Mouse (Mus musculus) embryonic facial prominence, embryonic 15.5 days (tissue): ENCODE data around the gene Ccr1. TPM values are rescaled to one million over a fixed set of nuclear protein-coding genes. Genes with fewer than 3 reads are reported as not detected.
"Not testable (repeated sequence)": the region's sequence is repeated elsewhere in the genome, so short reads cannot be mapped to it uniquely, and the experiment has no call there.

Source experiments
- ATAC-seq: fragments of 200-750 bp; cut with Nextera tagmentation; 2 replicates; pipeline ENCODE4 v1.8.0; 2017; ENCODE audit warnings: low read depth, moderate TSS enrichment; ENCODE audit not compliant: insufficient number of reproducible peaks, low FRiP score, low TSS enrichment
- H3K27ac ChIP-seq: fragments of 300-500 bp; sonication (generic); replicated peaks from 2 replicates; pipeline ENCODE4 v1.5.1; 2015; ENCODE audit warnings: mild to moderate bottlenecking, inconsistent platforms
- H3K27me3 ChIP-seq: fragments of 300-500 bp; sonication (generic); 2 replicates; pipeline ENCODE4 v1.6.1; 2015; ENCODE audit warnings: inconsistent platforms
- H3K36me3 ChIP-seq: fragments of 300-500 bp; sonication (generic); 2 replicates; pipeline ENCODE4 v1.6.1; 2015; ENCODE audit warnings: mild to moderate bottlenecking, inconsistent platforms
- H3K4me1 ChIP-seq: fragments of 300-500 bp; sonication (generic); 2 replicates; pipeline ENCODE4 v1.6.1; 2015; ENCODE audit warnings: inconsistent platforms
- H3K4me2 ChIP-seq: fragments of 300-500 bp; sonication (generic); replicated peaks from 2 replicates; pipeline ENCODE4 v1.6.1; 2015; ENCODE audit warnings: mild to moderate bottlenecking, inconsistent platforms
- H3K4me3 ChIP-seq: fragments of 300-500 bp; sonication (generic); replicated peaks from 2 replicates; pipeline ENCODE4 v1.5.1; 2015; ENCODE audit warnings: mild to moderate bottlenecking, inconsistent platforms
- H3K9ac ChIP-seq: fragments of 300-500 bp; sonication (generic); 2 replicates; pipeline ENCODE4 v1.6.1; 2015; ENCODE audit warnings: inconsistent platforms
- H3K9me3 ChIP-seq: fragments of 300-500 bp; sonication (generic); replicated peaks from 2 replicates; pipeline ENCODE4 v1.6.1; 2016; ENCODE audit warnings: inconsistent platforms
- WGBS: fragments of 180-500 bp; shearing (Covaris S2); methylation state at CpG from one replicate; pipeline ENCODE4 v1.1.7; 2015; 5-methylcytosine and 5-hydroxymethylcytosine counted together
- polyA plus RNA-seq: library from polyadenylated mRNA; unstranded; fragments of >200 nt; fragmentation: Nextera tagmentation; extraction: Ambion mirVana; gene quantifications from 2 replicates; pipeline ENCODE4 v1.2.1, GENCODE M21; 2015

Ccr1 gene
- polyA plus RNA-seq, 1 experiment from 2014 or later: 5.4 TPM

DNA sequence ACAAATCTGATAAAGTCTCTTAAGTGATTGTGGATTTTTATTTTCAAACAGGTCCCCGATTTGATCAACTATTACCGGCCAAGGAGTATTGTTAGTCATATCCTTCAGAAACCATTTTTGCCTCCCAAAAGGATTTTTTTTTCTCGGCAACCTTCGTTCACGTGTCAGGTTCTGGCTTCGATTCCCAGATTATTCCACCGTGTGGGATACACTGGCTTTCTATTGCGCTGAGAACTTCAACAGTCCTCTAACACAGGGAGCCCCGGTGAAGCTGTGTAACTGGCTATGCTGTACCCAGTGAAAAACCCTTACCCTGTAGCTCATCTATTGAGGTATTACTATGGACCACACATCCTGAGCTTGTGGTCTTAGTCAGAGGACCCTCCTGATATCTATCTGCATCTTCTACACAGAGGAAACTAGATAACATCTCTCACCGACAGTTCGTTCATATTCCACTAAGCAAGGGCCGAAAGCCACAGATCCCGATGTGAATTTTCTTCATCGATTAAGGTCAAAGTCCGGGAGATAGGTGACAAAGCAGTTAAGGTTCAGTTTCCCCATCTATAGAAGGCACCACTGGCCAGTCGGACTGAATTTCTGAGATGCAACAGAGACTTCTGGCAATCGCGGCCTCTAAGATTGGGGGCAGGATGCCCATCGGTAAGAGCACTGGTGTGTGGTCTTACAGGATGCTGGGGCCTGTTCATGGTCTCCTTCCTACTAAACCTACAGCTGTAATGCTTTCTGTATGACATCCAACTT, 35.4 kb downstream of the Ccr1 start:
- Histone ChIP-seq H3K36me3 (no peaks in the 10 kb centered on the region), H3K4me1 (peaks cover under 1% of the 10 kb centered on the region; the same call in 1 of the 2 replicates), H3K4me2 (no peak overlapping the region), H3K9me3 (no peaks in the 10 kb centered on the region), H3K27me3 (no peaks in the 10 kb centered on the region), H3K27ac (no peak overlapping the region), H3K9ac (no peak overlapping the region), H3K4me3 (no peak overlapping the region)
- WGBS: 87% methylated on average over 19 of the region's 19 CpGs
- no peak for ATAC-seq

DNA sequence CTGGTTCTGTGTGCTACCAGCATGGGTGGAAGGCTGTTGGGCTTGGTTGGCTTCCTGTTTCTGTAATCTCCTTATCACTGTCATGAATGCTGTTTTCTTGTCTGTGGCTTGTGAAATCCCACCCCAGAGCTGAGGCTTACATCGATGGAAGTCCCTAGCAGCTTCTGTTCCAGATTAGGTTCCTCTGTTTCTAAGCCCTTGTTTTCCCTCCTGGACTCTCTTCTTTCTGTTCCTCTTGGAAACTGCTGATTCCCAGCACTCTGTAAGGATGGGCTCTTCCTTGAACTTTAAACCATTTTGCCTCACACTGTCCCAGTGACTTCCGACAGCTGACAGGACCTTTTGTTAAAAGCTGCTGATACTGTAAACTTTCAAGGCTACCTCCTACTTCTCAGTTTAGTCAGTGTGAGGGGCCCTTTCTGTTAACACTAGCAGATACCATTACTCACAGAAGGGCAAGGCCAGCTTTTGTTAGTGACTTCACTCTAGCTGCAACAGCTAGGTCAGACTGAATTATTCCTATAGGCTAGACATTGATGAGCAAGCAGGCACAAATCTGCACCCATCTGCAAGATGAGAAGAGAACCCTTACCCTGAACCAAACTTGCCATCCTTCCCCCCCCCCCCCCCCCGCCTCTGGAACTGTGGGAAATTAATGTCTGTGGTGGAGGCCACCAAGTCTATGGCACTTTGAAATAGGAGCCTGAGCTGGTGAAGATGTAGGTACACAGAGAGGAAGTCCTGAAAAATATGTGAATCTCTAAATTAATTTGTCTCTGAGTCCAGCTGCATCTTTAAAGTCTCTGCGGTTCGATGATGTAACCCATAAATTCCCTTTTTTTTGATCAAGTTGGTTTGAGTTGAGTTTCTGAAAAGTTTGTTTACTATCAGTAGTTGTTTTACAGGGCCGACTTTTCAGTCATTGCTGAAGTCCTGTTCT, 36.5 kb downstream of the Ccr1 start:
- Histone ChIP-seq H3K27me3 (no peaks in the 10 kb centered on the region), H3K4me2 (no peak overlapping the region), H3K36me3 (no peaks in the 10 kb centered on the region), H3K4me3 (no peak overlapping the region), H3K4me1 (peaks cover 8% of the 10 kb centered on the region), H3K9me3 (no peaks in the 10 kb centered on the region), H3K9ac (no peak overlapping the region), H3K27ac (no peak overlapping the region)
- WGBS: 56% methylated on average over 6 of the region's 6 CpGs
- no peak for ATAC-seq

DNA sequence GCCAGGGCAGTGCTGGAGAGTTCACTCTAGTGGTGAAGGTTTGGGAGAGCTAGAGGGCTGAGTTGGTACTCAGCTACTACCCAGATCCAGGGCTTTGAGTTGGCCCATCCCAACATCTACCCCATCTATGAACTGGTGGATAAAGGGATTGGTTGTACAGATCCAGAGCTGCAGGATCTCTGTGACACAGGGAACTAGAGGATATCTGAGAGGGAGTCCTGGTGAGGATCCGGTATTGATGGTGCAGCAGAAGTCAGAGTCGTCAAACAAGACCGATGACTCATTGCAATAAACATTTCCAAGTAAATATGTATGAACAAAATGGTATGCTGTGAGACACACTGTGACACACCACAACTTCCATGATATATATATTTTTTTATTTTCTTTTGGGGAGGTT, 37.6 kb downstream of the Ccr1 start:
- peaks cover 8% of the 10 kb centered on the region for H3K4me1 ChIP-seq
- no peak overlapping the region for H3K4me2 ChIP-seq
- no peaks in the 10 kb centered on the region for H3K27me3 ChIP-seq
- H3K4me3 ChIP-seq: no peak overlapping the region
- no peaks in the 10 kb centered on the region for H3K9me3 ChIP-seq
- H3K9ac ChIP-seq: no peak overlapping the region
- no peaks in the 10 kb centered on the region for H3K36me3 ChIP-seq
- H3K27ac ChIP-seq: no peak overlapping the region
- no peak for ATAC-seq
- 83% methylated on average over 3 of the region's 3 CpGs for WGBS

DNA sequence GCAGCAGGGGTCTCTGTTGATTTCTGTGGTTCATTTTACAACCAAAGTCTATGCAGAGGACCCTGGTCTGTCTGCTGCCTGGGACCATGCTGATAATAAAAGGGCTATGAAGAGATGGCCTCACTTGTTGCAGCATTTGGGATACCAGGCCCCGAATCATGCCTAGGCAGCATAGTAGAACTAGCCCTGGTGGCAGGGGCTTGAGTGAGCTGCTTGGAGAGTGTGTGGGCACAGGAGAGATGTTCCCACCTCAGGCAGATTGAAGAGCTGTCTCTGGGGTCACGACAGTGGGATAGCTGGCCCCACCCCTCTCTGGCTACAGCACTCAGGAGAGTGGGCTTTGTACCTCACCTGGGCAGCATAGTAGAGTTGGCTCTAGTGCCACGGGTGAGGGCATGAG, 38.0 kb downstream of the Ccr1 start:
- ATAC-seq: no peak
- Histone ChIP-seq H3K4me2 (no peak overlapping the region), H3K36me3 (no peaks in the 10 kb centered on the region), H3K4me3 (no peak overlapping the region), H3K9ac (no peak overlapping the region), H3K4me1 (peaks cover 12% of the 10 kb centered on the region), H3K27me3 (no peaks in the 10 kb centered on the region), H3K27ac (no peak overlapping the region), H3K9me3 (no peaks in the 10 kb centered on the region)
- 72% methylated on average over 3 of the region's 3 CpGs for WGBS

DNA sequence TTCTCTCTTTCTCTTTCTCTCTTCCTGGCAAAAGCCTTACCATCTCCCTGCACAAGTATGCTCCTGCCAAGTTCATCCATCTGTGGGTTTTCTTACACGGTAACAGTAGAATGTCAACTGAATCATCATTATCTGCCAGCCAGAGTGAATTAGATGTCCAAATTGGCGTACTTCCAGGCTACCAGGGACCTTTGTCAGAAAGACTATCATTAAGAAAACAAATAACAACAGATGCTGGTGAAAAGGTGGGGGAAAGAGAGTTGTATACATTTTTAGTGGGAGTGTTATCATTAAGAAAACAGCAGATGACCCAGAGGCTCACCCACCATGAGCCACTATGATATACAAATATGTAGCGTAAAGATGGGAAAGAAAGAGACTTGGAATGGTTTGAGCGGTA, 38.6 kb downstream of the Ccr1 start:
- ATAC-seq: no peak
- H3K36me3 ChIP-seq: no peaks in the 10 kb centered on the region
- WGBS: 71% methylated on average over 4 of the region's 4 CpGs
- H3K4me3 ChIP-seq: no peak overlapping the region
- H3K27me3 ChIP-seq: no peaks in the 10 kb centered on the region
- H3K27ac ChIP-seq: no peak overlapping the region
- no peaks in the 10 kb centered on the region for H3K9me3 ChIP-seq
- no peak overlapping the region for H3K9ac ChIP-seq
- H3K4me2 ChIP-seq: no peak overlapping the region
- H3K4me1 ChIP-seq: peaks cover 14% of the 10 kb centered on the region

DNA sequence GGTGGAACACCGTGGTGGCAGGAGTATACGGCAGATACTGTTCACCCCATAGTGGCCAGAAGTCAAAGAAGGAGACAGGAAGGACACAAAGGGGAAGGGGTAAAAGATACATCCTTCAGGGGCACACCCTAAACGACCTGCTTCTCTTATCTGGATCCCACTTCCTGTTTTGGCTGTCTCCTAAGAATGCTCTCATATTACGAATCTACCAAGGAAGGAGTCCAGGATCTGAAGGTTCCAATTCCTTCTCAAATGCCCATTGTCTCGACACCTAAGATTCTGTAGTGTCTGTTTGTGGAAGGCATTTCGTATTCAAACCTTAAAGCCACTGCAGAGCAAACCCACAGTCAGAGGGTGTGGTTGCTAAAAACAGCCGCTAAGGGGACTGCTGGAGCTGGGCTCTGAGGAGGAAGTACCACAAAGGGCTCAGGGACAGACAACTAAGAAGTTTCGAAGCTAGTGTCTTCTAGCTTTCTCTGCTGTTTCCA, 39.7 kb downstream of the Ccr1 start:
- 34% methylated on average over 8 of the region's 8 CpGs for WGBS
- H3K4me2 ChIP-seq: no peak overlapping the region
- H3K27me3 ChIP-seq: no peaks in the 10 kb centered on the region
- no peaks in the 10 kb centered on the region for H3K9me3 ChIP-seq
- H3K27ac ChIP-seq: no peak overlapping the region
- H3K4me1 ChIP-seq: peaks cover 14% of the 10 kb centered on the region
- ATAC-seq: no peak
- no peak overlapping the region for H3K4me3 ChIP-seq
- H3K36me3 ChIP-seq: no peaks in the 10 kb centered on the region
- no peak overlapping the region for H3K9ac ChIP-seq

DNA sequence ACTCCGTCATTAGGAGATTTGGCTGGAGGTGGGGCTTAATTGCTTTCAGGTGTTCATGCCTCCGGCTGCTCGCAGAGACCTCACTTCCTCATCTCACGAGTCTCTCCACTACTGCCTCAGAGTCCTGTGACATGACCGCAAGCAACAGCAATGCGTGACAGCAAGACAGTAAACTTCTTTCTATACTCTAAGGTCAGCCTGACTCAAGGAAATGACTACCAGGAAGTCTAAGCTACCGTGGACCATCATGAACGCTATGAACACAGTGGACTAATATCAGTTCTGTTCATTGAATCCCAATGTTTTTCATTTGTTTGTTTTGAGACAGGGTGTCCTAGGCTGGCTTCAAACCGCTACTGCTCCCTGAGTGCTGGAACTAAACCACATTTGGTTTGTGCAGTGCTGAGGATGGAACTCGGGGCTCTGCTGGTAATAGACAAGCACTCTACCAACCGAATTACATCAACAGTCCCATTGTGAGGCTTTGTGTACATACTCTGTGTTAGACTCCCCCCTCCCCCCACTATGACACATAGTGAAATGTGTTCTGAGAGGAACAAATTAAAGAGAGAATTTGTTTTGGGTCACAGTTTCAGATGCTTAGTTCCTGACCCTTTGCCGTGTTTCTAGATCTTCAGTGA, 40.3 kb downstream of the Ccr1 start:
- Histone ChIP-seq H3K27ac (no peak overlapping the region), H3K4me1 (peaks cover 19% of the 10 kb centered on the region), H3K36me3 (no peaks in the 10 kb centered on the region), H3K4me2 (no peak overlapping the region), H3K9me3 (no peaks in the 10 kb centered on the region), H3K4me3 (no peak overlapping the region), H3K27me3 (no peaks in the 10 kb centered on the region), H3K9ac (no peak overlapping the region)
- ATAC-seq: no peak
- 36% methylated on average over 12 of the region's 12 CpGs for WGBS

DNA sequence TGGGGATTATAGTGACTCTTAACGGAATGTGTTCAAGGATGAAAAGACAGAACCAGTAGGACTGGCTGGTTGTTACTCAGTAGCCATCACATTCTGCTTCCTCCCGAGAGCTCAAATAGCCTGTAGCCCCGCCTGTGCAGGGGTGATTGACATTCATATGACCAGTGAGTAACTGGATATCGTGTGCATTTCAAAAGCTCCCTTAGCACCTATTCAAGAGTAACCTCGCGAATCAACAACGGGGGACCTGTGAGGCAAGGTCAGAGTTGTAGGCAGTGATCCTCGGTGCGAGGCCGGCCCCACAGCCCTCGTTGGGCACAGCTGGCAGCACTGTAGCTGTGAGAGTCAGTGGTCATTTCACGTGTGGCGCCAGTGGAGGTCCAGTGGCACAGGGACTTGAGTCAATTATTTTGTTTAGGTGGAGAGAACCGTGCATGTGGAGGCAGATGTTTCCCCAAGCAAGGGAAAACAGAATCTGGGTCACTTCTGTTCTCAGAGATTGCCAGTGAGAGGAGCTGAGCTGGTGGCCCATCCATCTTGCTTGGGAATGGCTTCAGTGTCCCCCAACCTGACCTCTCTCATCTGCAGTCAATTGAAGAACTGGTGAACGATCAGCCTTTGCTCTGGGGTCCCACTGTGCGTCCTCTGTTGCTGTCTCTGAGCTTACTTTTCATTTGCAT, 41.1 kb downstream of the Ccr1 start:
- Histone ChIP-seq H3K9me3 (no peaks in the 10 kb centered on the region), H3K27ac (no peak overlapping the region), H3K4me3 (no peak overlapping the region), H3K4me1 (peaks cover 23% of the 10 kb centered on the region), H3K4me2 (no peak overlapping the region), H3K27me3 (no peaks in the 10 kb centered on the region), H3K36me3 (no peaks in the 10 kb centered on the region), H3K9ac (no peak overlapping the region)
- no peak for ATAC-seq
- WGBS: 34% methylated on average over 16 of the region's 16 CpGs

DNA sequence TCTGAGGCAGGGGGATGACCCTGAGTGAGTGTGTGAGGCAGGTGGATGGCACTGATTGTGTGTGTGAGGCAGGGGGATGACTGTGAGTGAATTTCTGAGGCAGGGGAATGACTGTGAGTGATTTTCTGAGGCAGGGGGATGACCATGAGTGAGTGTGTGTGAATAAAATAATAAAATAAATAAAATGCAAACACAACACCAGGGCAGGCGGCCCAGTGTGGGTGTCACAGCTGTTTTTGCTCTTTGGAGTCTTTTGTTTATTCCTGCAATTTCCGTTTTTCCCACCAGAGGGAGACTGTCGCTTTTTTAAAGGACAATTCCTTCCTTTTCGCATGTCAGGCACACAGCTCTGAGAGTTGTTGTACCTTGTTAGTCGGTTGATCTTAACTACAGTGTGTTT, 42.5 kb downstream of the Ccr1 start:
- Histone ChIP-seq H3K4me1 (peaks cover 23% of the 10 kb centered on the region), H3K4me2 (peak overlapping the region; percentile 86), H3K4me3 (peak overlapping the region; percentile 60; the same call in 1 of the 2 replicates)
- H3K27ac ChIP-seq, H3K36me3 ChIP-seq, H3K27me3 ChIP-seq, ATAC-seq, H3K9ac ChIP-seq, H3K9me3 ChIP-seq: not testable (repeated sequence)
- 5% methylated on average over 5 of the region's 5 CpGs for WGBS

DNA sequence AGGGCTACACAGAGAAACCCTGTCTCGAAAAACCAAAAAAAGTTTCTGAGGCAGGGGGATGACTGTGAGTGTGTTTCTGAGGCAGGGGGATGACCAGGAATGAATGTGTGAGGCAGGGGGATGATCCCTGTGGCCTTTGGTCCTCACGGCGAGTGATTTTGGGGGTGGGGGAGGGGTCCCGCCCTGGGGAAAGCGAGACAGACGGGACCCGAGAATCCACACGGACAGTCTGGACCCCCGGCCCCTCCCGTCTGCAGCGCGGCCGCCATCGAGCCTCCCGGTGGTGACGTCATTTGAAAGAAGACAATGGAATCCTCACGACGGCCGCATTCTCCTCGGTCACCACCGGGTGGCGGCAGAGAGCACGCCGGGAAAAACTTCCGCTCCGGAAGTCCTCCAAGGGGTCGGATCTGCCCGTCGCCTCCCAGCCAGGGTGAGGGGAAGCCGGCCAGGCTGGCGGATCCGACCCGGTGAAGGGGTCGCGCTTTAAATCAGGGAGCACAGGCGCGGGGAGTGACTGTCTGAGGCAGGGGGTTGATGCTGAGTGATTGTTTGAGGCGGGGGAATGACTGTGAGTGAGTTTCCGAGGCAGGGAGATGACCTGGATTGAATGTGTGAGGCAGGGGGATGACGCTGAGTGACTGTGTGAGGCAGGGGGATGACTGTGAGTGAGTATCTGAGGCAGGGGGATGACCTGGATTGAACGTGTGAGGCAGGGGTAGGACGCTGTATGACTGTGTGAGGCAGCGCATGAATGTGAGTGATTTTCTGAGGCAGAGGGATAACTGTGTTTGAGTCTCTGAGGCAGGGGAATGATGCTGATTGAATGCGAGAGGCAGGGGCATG, 43.2 kb downstream of the Ccr1 start:
- ATAC-seq: peak; percentile 89
- Histone ChIP-seq H3K9ac (peak overlapping the region; percentile 66), H3K27ac (peak overlapping the region; percentile 86), H3K36me3 (no peaks in the 10 kb centered on the region), H3K4me3 (peak overlapping the region; percentile 60), H3K27me3 (no peaks in the 10 kb centered on the region), H3K9me3 (no peaks in the 10 kb centered on the region), H3K4me2 (peak overlapping the region; percentile 86), H3K4me1 (peaks cover 23% of the 10 kb centered on the region)
- 4% methylated on average over 44 of the region's 44 CpGs for WGBS
